Mouse (Mus musculus): Measurements from ENCODE around the gene Ap3d1.

- TF ChIP-seq CTCF (IDR thresholded peaks at IDR 0.05; ENCODE audit: low read depth, low read length) (no peak), POLR2A (IDR thresholded peaks at IDR 0.05; ENCODE audit: borderline replicate concordance, low read depth, low read length) (no peak)
Observed at GRCm38 (mm10) chr10:80693401-80694045, 48.5 kb downstream of the Ap3d1 start.

Measured in bone marrow macrophage, adult 2 months (primary cell).